Mouse (Mus musculus) MEL (cell line): ENCODE measurements around the gene Resp18.

Source experiments
- CTCF ChIP-seq, 3 experiments: IDR thresholded peaks in 2 of 3; conservative IDR thresholded peaks in 1 of 3; 2 replicates each; pipeline ENCODE4 v1.5.1; 2011 to 2012; ENCODE audit warnings: low read length in 3 of 3, low read depth in 2 of 3, mild to moderate bottlenecking in 2 of 3, improper control_type of control experiment in 1 of 3, inconsistent platforms in 1 of 3, mixed read lengths in 1 of 3, moderate library complexity in 1 of 3; ENCODE audit not compliant: control insufficient read depth in 1 of 3, insufficient read depth in 1 of 3, poor library complexity in 1 of 3, severe bottlenecking in 1 of 3
- EP300 ChIP-seq, 2 experiments: IDR thresholded peaks; 2 replicates each; pipeline ENCODE4 v1.6.1; 2011; ENCODE audit warnings: improper control_type of control experiment in 2 of 2, low read length in 2 of 2, low read depth in 1 of 2, mild to moderate bottlenecking in 1 of 2
- ETS1 ChIP-seq: IDR thresholded peaks from 2 replicates; pipeline ENCODE4 v1.6.1; 2012; ENCODE audit warnings: low read depth, mild to moderate bottlenecking, inconsistent platforms, low read length, improper control_type of control experiment, moderate library complexity
- GATA1 ChIP-seq: IDR thresholded peaks from 2 replicates; pipeline ENCODE4 v1.6.1; 2011; ENCODE audit warnings: low read depth, low read length, improper control_type of control experiment
- MAFK ChIP-seq: IDR thresholded peaks from 2 replicates; pipeline ENCODE4 v1.6.1; 2011; ENCODE audit warnings: low read depth, mild to moderate bottlenecking, low read length, improper control_type of control experiment, borderline replicate concordance
- POLR2A ChIP-seq, 2 experiments: IDR thresholded peaks; 2 replicates each; pipeline ENCODE4 v1.6.1; 2011 to 2012; ENCODE audit warnings: low read length in 2 of 2, mild to moderate bottlenecking in 2 of 2, control low read depth in 1 of 2, improper control_type of control experiment in 1 of 2, low read depth in 1 of 2, moderate library complexity in 1 of 2; ENCODE audit not compliant: control insufficient read depth in 1 of 2, insufficient read depth in 1 of 2, poor library complexity in 1 of 2
- POLR2AphosphoS5 ChIP-seq: IDR thresholded peaks from 2 replicates; pipeline ENCODE4 v1.6.1; 2012; ENCODE audit warnings: low read depth, borderline replicate concordance, mild to moderate bottlenecking, inconsistent platforms, low read length, moderate library complexity, mixed read lengths
- TCF12 ChIP-seq: IDR thresholded peaks from 2 replicates; pipeline ENCODE4 v1.6.1; 2014; ENCODE audit warnings: low read depth, mild to moderate bottlenecking, inconsistent platforms, low read length, improper control_type of control experiment, moderate library complexity
- USF1 ChIP-seq: IDR thresholded peaks from 2 replicates; pipeline ENCODE4 v1.6.1; 2014; ENCODE audit warnings: low read depth, mild to moderate bottlenecking, inconsistent platforms, low read length, improper control_type of control experiment, moderate library complexity
- ZKSCAN1 ChIP-seq: IDR thresholded peaks from 2 replicates; pipeline ENCODE4 v1.6.1; 2012; ENCODE audit warnings: low read depth, mild to moderate bottlenecking, inconsistent platforms, low read length, improper control_type of control experiment, moderate library complexity

- TF ChIP-seq POLR2A (IDR thresholded peaks at IDR 0.05; ENCODE audit: control insufficient read depth in 1 of 2, insufficient read depth in 1 of 2, low read depth in 1 of 2, low read length in 2 of 2, poor library complexity in 1 of 2): no peak
- no peak for TF ChIP-seq GATA1
- no peak for TF ChIP-seq TCF12
- no peak for TF ChIP-seq EP300 (IDR thresholded peaks at IDR 0.05; ENCODE audit: low read depth in 1 of 2, low read length in 2 of 2)
- TF ChIP-seq ETS1: no peak
- TF ChIP-seq ZKSCAN1: no peak
- TF ChIP-seq CTCF (IDR thresholded peaks at IDR 0.05 in 2 of 3, conservative IDR thresholded peaks at IDR 0.05 in 1 of 3; ENCODE audit: control insufficient read depth in 1 of 3, insufficient read depth in 1 of 3, low read depth in 2 of 3, low read length in 3 of 3, poor library complexity in 1 of 3, severe bottlenecking in 1 of 3): no peak
- TF ChIP-seq MAFK: no peak
- no peak for TF ChIP-seq POLR2AphosphoS5
- no peak for TF ChIP-seq USF1
Observed at GRCm38 (mm10) chr1:75264091-75264880, 13.9 kb downstream of the Resp18 start, which contains the start of gene Ptprn.
